Mouse (Mus musculus) G1E (cell line): ENCODE results near the gene Adgrb3. TPM values are rescaled to one million over a fixed set of nuclear protein-coding genes. Genes with fewer than 3 reads are reported as not detected.
A peak's percentile ranks its signal among the peaks of the same experiment; 100 is the strongest.

Experiments
- ATAC-seq: 2 replicates; pipeline ENCODE4 v1.8.0; 2016; ENCODE audit warnings: mild to moderate bottlenecking; ENCODE audit not compliant: insufficient number of reproducible peaks, poor library complexity, low FRiP score, severe bottlenecking; ENCODE audit errors: extremely low read depth
- DNase-seq: peaks from one replicate; pipeline ENCODE4 v3.0.0; 2012; ENCODE audit warnings: low spot score
- H3K27me3 ChIP-seq: 2 replicates; pipeline ENCODE4 v1.6.1; 2012; ENCODE audit warnings: mild to moderate bottlenecking, low read length, inconsistent platforms; ENCODE audit not compliant: insufficient read depth
- H3K36me3 ChIP-seq: replicated peaks from 2 replicates; pipeline ENCODE3; 2012; ENCODE audit warnings: mild to moderate bottlenecking, inconsistent platforms
- H3K4me1 ChIP-seq: 2 replicates; pipeline ENCODE4 v1.6.1; 2012; ENCODE audit warnings: low read depth, low read length, inconsistent platforms, mixed read lengths; ENCODE audit not compliant: insufficient read depth
- H3K4me3 ChIP-seq: 2 replicates; pipeline ENCODE4 v1.5.1; 2012; ENCODE audit warnings: low read depth, mild to moderate bottlenecking, inconsistent platforms, low read length, moderate library complexity, mixed read lengths
- H3K9me3 ChIP-seq: replicated peaks from 2 replicates; pipeline ENCODE4 v1.6.1; 2012; ENCODE audit warnings: inconsistent platforms
- CTCF ChIP-seq: IDR thresholded peaks from 2 replicates; pipeline ENCODE4 v1.5.1; 2012; ENCODE audit warnings: low read depth, low read length, inconsistent platforms, mixed read lengths
- GATA1 ChIP-seq: IDR thresholded peaks from 2 replicates; pipeline ENCODE4 v1.6.1; 2012; ENCODE audit warnings: borderline replicate concordance, low read length, inconsistent platforms, mixed read lengths
- GATA2 ChIP-seq: IDR thresholded peaks from 2 replicates; pipeline ENCODE4 v1.6.1; 2012; ENCODE audit warnings: low read depth, low read length, inconsistent platforms, borderline replicate concordance
- POLR2AphosphoS5 ChIP-seq: IDR thresholded peaks from 2 replicates; pipeline ENCODE4 v1.6.1; 2012; ENCODE audit warnings: low read depth, low read length, inconsistent platforms; ENCODE audit not compliant: insufficient replicate concordance
- TAL1 ChIP-seq: conservative IDR thresholded peaks from 2 replicates; pipeline ENCODE4 v1.6.1; 2012; ENCODE audit warnings: low read depth, low read length, inconsistent platforms, mixed read lengths
- polyA plus RNA-seq: library from polyadenylated mRNA; stranded (reverse); fragments of >175 nt; gene quantifications from 2 replicates; pipeline ENCODE4 v1.2.3, GENCODE M21; 2012
- total RNA-seq, 2 experiments: library from RNA; stranded (forward) in 1 of 2; stranded (reverse) in 1 of 2; fragments of 200-1000 nt in 1 of 2; fragments of >200 nt in 1 of 2; fragmentation: Nextera tagmentation in 1 of 2; gene quantifications; 2 replicates each; pipeline ENCODE4 v1.2.3; 2014 to 2017

Adgrb3 gene
- total and polyA plus RNA-seq, 3 experiments = 0.55 TPM; not detected in 2

DNA sequence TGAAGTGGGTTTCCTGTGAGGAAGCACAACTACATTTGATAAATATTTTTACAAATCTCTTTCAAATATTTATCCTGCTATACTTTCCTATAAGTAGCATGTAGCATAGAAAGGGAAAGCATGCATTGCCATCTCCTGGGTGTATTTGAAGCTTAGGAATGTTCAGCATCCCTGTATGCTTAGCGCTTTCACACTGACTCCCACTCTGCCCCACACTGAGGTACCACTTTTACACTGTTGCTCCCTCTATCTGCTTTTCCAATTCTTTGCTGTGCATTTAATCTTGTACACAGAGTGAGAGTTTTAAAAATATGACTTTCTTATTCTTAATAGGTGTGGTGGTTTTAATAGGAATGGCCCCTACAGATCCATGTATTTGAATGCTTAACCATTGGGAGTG lies 261.4 kb downstream of the Adgrb3 start:
- Histone ChIP-seq H3K36me3 (no peaks in the 10 kb centered on the region), H3K9me3 (no peaks in the 10 kb centered on the region), H3K4me1 (no peaks in the 10 kb centered on the region), H3K27me3 (no peaks in the 10 kb centered on the region), H3K4me3 (no peak overlapping the region)
- TF ChIP-seq GATA2 (no peak), CTCF (no peak), GATA1 (no peak), TAL1 (no peak), POLR2AphosphoS5 (no peak)
- no peak for DNase-seq
- ATAC-seq = no peak

- H3K4me3 ChIP-seq = no peak overlapping the region
- ATAC-seq (no peak), DNase-seq (no peak)
- TF ChIP-seq POLR2AphosphoS5 = no peak
- no peak for TF ChIP-seq GATA2
- TF ChIP-seq CTCF = no peak
- no peak for TF ChIP-seq TAL1
- no peak for TF ChIP-seq GATA1
- no peaks in the 10 kb centered on the region for H3K4me1 ChIP-seq
- H3K27me3 ChIP-seq = no peaks in the 10 kb centered on the region
- no peaks in the 10 kb centered on the region for H3K9me3 ChIP-seq
- no peaks in the 10 kb centered on the region for H3K36me3 ChIP-seq
Measured at GRCm38 (mm10) chr1:25546072-25546471, 283.4 kb downstream of the Adgrb3 start.

GRCm38 (mm10) chr1:25543915-25544314 lies 285.6 kb downstream of the Adgrb3 start:
- TF ChIP-seq POLR2AphosphoS5 = no peak
- TF ChIP-seq CTCF = no peak
- TF ChIP-seq GATA2 = no peak
- no peak for ATAC-seq
- H3K27me3 ChIP-seq = no peaks in the 10 kb centered on the region
- H3K4me1 ChIP-seq = no peaks in the 10 kb centered on the region
- no peaks in the 10 kb centered on the region for H3K9me3 ChIP-seq
- no peaks in the 10 kb centered on the region for H3K36me3 ChIP-seq
- H3K4me3 ChIP-seq = no peak overlapping the region
- DNase-seq = no peak

- TF ChIP-seq TAL1 = no peak
- no peak for TF ChIP-seq CTCF
- no peak for TF ChIP-seq POLR2AphosphoS5
- no peak for TF ChIP-seq GATA2
- TF ChIP-seq GATA1 = no peak
- ATAC-seq = no peak
- no peak for DNase-seq
- Histone ChIP-seq H3K9me3 (no peaks in the 10 kb centered on the region), H3K4me1 (no peaks in the 10 kb centered on the region), H3K4me3 (no peak overlapping the region), H3K27me3 (no peaks in the 10 kb centered on the region), H3K36me3 (no peaks in the 10 kb centered on the region)
Measured at GRCm38 (mm10) chr1:25542891-25543290, 286.6 kb downstream of the Adgrb3 start.

DNA sequence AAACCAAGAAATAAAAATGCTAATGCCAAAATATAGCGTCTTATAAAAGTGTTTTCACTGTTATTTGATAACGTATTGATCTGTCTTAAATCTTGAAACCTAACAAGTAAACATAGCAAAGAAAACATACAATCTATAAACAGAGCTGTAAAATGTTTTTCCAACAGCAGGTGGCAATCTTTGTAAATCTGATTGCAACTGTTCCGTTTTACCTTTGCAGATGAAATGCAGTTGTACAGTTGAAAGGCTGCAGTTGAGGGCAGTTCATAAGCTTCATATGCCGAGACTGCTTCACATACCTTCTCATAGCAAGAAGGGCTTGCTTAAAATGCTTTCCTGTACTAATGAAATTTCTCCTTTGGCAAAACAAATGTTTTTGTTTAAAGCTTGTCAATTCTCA lies 302.5 kb downstream of the Adgrb3 start:
- no peaks in the 10 kb centered on the region for H3K27me3 ChIP-seq
- no peaks in the 10 kb centered on the region for H3K4me1 ChIP-seq
- H3K36me3 ChIP-seq = no peaks in the 10 kb centered on the region
- TF ChIP-seq GATA1 (no peak), CTCF (no peak), POLR2AphosphoS5 (no peak), GATA2 (no peak), TAL1 (no peak)
- H3K9me3 ChIP-seq = peaks cover 5% of the 10 kb centered on the region
- ATAC-seq = no peak
- DNase-seq = no peak
- no peak overlapping the region for H3K4me3 ChIP-seq

- no peak overlapping the region for H3K4me3 ChIP-seq
- H3K4me1 ChIP-seq = no peaks in the 10 kb centered on the region
- ATAC-seq = peak; percentile 55
- H3K27me3 ChIP-seq = no peaks in the 10 kb centered on the region
- no peaks in the 10 kb centered on the region for H3K9me3 ChIP-seq
- H3K36me3 ChIP-seq = no peaks in the 10 kb centered on the region
- TF ChIP-seq TAL1 (no peak), GATA2 (no peak), CTCF (peak; percentile 66)
- DNase-seq = no peak
Measured at GRCm38 (mm10) chr1:25510321-25511055, 319.0 kb downstream of the Adgrb3 start.

DNA sequence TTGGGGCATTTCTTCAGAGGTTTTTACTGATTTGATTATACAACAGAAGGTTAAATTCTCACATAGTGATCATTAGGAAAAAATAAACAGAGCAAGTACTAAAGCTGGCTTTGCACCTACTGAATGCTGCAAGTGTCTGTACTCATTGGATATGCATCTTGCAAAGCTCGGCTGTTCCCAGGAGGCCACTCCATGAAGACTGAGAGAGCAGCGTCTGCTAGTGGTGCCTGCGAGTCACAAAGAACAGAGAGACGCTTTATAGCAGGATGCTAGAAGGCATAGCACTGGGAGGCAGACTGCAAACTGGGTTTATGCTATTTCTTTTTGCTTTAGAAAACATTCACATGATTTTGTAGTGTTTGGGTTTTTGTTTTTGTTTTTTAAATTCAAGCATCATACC lies 325.2 kb downstream of the Adgrb3 start:
- Histone ChIP-seq H3K27me3 (no peaks in the 10 kb centered on the region), H3K36me3 (no peaks in the 10 kb centered on the region), H3K4me1 (no peaks in the 10 kb centered on the region), H3K9me3 (no peaks in the 10 kb centered on the region), H3K4me3 (no peak overlapping the region)
- ATAC-seq = no peak
- no peak for DNase-seq
- no peak for TF ChIP-seq GATA1
- no peak for TF ChIP-seq GATA2
- TF ChIP-seq POLR2AphosphoS5 = no peak
- no peak for TF ChIP-seq CTCF
- no peak for TF ChIP-seq TAL1
